ENCODE assay signal across 8 mouse cellular contexts in genomic region chr12:45171927-45172642, GRCm38 (mm10).
A peak's percentile ranks its signal among the peaks of the same experiment; 100 is the strongest.
DNase-seq lines count a peak whose midpoint lies in the region; ATAC-seq lines count a peak whose summit lies in the region.

No protein-coding gene starts in this region.

- peak; percentile 39 for DNase-seq in WW6 (ENCODE audit: low read depth, low spot score)
- DNase-seq in cerebellum, adult 9-10 months = peak; percentile 22
- DNase-seq in frontal cortex, postnatal 14 days (ENCODE audit: low spot score in 2 of 2) = peak; percentile 35 to 71
- DNase-seq in hindlimb bud, embryonic 11.5 days (ENCODE audit: extremely low spot score, low read depth, low spot score) = peak; percentile 62
- peak; percentile 50 for DNase-seq in left cerebral cortex, adult 11 months (ENCODE audit: low spot score)
- peak; percentile 82 for DNase-seq in right cerebral cortex, postnatal 14 days

- ATAC-seq in megakaryocyte, adult 5-6 weeks (ENCODE audit: poor library complexity, severe bottlenecking) = peak; percentile 83
- no peak for ATAC-seq in erythroid progenitor cell, adult 5-6 weeks (replicated peaks; ENCODE audit: low FRiP score, poor library complexity, severe bottlenecking)

Comparison
In these comparisons a context has a peak if more than half of its experiments do, and no peak if none do; other contexts are left out.
1. DNase-seq: peak in every context shown above with its lines; median percentile 82 in right cerebral cortex, postnatal 14 days; 62 in hindlimb bud, embryonic 11.5 days; 53 in frontal cortex, postnatal 14 days; 50 in left cerebral cortex, adult 11 months; 39 in WW6; 22 in cerebellum, adult 9-10 months.